Mouse (Mus musculus) thymus, adult 2 months (tissue): ENCODE data around the gene Osbpl2. TPM values are rescaled to one million over a fixed set of nuclear protein-coding genes. Genes with fewer than 3 reads are reported as not detected.

Experiments used
- DNase-seq: peaks from one replicate; pipeline ENCODE4 v3.0.0; 2021
- H3K27ac ChIP-seq: fragments of 200-500 bp; 2 replicates; pipeline ENCODE4 v1.5.1; 2012; ENCODE audit warnings: low read length, control low read depth; ENCODE audit not compliant: control insufficient read depth, insufficient read depth
- H3K27me3 ChIP-seq: fragments of 200-500 bp; 2 replicates; pipeline ENCODE4 v1.6.1; 2012; ENCODE audit warnings: mild to moderate bottlenecking, low read length, moderate library complexity, mixed read lengths; ENCODE audit not compliant: control insufficient read depth, insufficient read depth
- H3K36me3 ChIP-seq: fragments of 200-500 bp; 2 replicates; pipeline ENCODE4 v1.6.1; 2012; ENCODE audit warnings: mild to moderate bottlenecking, low read length, moderate library complexity; ENCODE audit not compliant: control insufficient read depth, insufficient read depth
- H3K4me1 ChIP-seq: fragments of 200-500 bp; replicated peaks from 2 replicates; pipeline ENCODE4 v1.6.1; 2012; ENCODE audit warnings: low read length; ENCODE audit not compliant: control insufficient read depth, insufficient read depth
- H3K4me3 ChIP-seq: fragments of 200-500 bp; 2 replicates; pipeline ENCODE4 v1.5.1; 2012; ENCODE audit warnings: mild to moderate bottlenecking, low read length, control low read depth, moderate library complexity; ENCODE audit not compliant: control insufficient read depth, insufficient read depth
- CTCF ChIP-seq: fragments of 200-500 bp; IDR thresholded peaks from 2 replicates; pipeline ENCODE4 v1.5.1; 2012; ENCODE audit warnings: mild to moderate bottlenecking, control low read depth, low read length, moderate library complexity, borderline replicate concordance; ENCODE audit not compliant: control insufficient read depth, poor library complexity, insufficient read depth; ENCODE audit errors: extremely low read depth
- POLR2A ChIP-seq: fragments of 200-500 bp; IDR thresholded peaks from 2 replicates; pipeline ENCODE4 v1.6.1; 2012; ENCODE audit warnings: mild to moderate bottlenecking, low read length, control low read depth, moderate library complexity; ENCODE audit not compliant: control insufficient read depth, poor library complexity, insufficient read depth; ENCODE audit errors: extremely low read depth
- WGBS: fragments of 180-500 bp; shearing (Covaris S2); methylation state at CpG from one replicate; pipeline ENCODE4 v1.1.7; 2018; 5-methylcytosine and 5-hydroxymethylcytosine counted together
- polyA plus RNA-seq: library from polyadenylated mRNA; depleted of rRNA; stranded (reverse); fragments of >200 nt; gene quantifications from 2 replicates; pipeline ENCODE4 v1.2.3, GENCODE M21; 2012; rRNA removed

The Osbpl2 gene
- polyA plus RNA-seq, result 19.3 and 21.7 TPM in 2 replicates

GRCm38 (mm10) chr2:180118661-180119438, at the start of gene Osbpl2:
TSS of gene Osbpl2 (plus strand) at chr2:180119306.
- WGBS, result 1% methylated on average over 52 of the region's 55 CpGs

GRCm38 (mm10) chr2:180069770-180070480, 49.2 kb upstream of the Osbpl2 start:
- WGBS, result 32% methylated on average over 20 of the region's 20 CpGs

More at GRCm38 (mm10) chr2:180118661-180119438, at the start of gene Osbpl2:
- no peaks in the 10 kb centered on the region for H3K36me3 ChIP-seq
- TF ChIP-seq POLR2A (peak; percentile 49; the same call in 1 of the 2 replicates), CTCF (0 out of 2 replicates have a peak, but pooled peaks have one; percentile 46)
- H3K27ac ChIP-seq, result no peak within 1 kb of the TSS
- peaks cover 19% of the 10 kb centered on the region for H3K4me1 ChIP-seq
- no peaks in the 10 kb centered on the region for H3K27me3 ChIP-seq
- peak; percentile 100 for DNase-seq
- peak within 1 kb of the TSS; percentile 66 for H3K4me3 ChIP-seq

GRCm38 (mm10) chr2:180070481-180071453, 48.3 kb upstream of the Osbpl2 start, which contains the start of gene Mtg2:
TSS of gene Mtg2 (plus strand) at chr2:180070588.
- peaks cover 30% of the 10 kb centered on the region for H3K4me1 ChIP-seq
- TF ChIP-seq CTCF (0 out of 2 replicates have a peak, but pooled peaks have one; percentile 25), POLR2A (peak; percentile 92)
- peak; percentile 95 for DNase-seq
- H3K4me3 ChIP-seq, result peak within 1 kb of the TSS; percentile 96
- H3K27me3 ChIP-seq, result no peaks in the 10 kb centered on the region
- 7% methylated on average over 58 of the region's 58 CpGs for WGBS
- no peaks in the 10 kb centered on the region for H3K36me3 ChIP-seq
- peak within 1 kb of the TSS; percentile 9; the same call in 1 of the 2 replicates for H3K27ac ChIP-seq

More at GRCm38 (mm10) chr2:180069770-180070480, 49.2 kb upstream of the Osbpl2 start:
- Histone ChIP-seq H3K27ac (no peak overlapping the region; the same call in 1 of the 2 replicates), H3K4me3 (peak overlapping the region; percentile 96), H3K36me3 (no peaks in the 10 kb centered on the region), H3K4me1 (peaks cover 28% of the 10 kb centered on the region), H3K27me3 (no peaks in the 10 kb centered on the region)
- no peak for DNase-seq
- no peak for TF ChIP-seq CTCF
- no peak for TF ChIP-seq POLR2A

- TF ChIP-seq POLR2A (no peak), CTCF (no peak)
- Histone ChIP-seq H3K4me3 (no peak overlapping the region), H3K27me3 (no peaks in the 10 kb centered on the region), H3K27ac (no peak overlapping the region), H3K36me3 (no peaks in the 10 kb centered on the region), H3K4me1 (peaks cover 30% of the 10 kb centered on the region)
- 91% methylated on average over 2 of the region's 2 CpGs for WGBS
- no peak for DNase-seq
Measured at GRCm38 (mm10) chr2:180071671-180072070, 47.4 kb upstream of the Osbpl2 start.

GRCm38 (mm10) chr2:180072886-180073285, 46.2 kb upstream of the Osbpl2 start:
- 17% methylated on average over 7 of the region's 7 CpGs for WGBS
- no peak for TF ChIP-seq CTCF
- no peak for TF ChIP-seq POLR2A

GRCm38 (mm10) chr2:180077622-180078021, 41.5 kb upstream of the Osbpl2 start:
- no peak for TF ChIP-seq CTCF
- TF ChIP-seq POLR2A, result no peak
- WGBS, result 96% methylated on average over 3 of the region's 3 CpGs
- H3K27ac ChIP-seq, result no peak overlapping the region
- no peaks in the 10 kb centered on the region for H3K27me3 ChIP-seq
- peaks cover 11% of the 10 kb centered on the region for H3K4me1 ChIP-seq
- peaks cover 11% of the 10 kb centered on the region; the same call in 1 of the 2 replicates for H3K36me3 ChIP-seq
- no peak overlapping the region for H3K4me3 ChIP-seq
- no peak for DNase-seq

More at GRCm38 (mm10) chr2:180072886-180073285, 46.2 kb upstream of the Osbpl2 start:
- Histone ChIP-seq H3K27ac (peak overlapping the region; percentile 70), H3K4me1 (peaks cover 30% of the 10 kb centered on the region), H3K27me3 (no peaks in the 10 kb centered on the region), H3K4me3 (no peak overlapping the region), H3K36me3 (peaks cover 5% of the 10 kb centered on the region; the same call in 1 of the 2 replicates)
- peak; percentile 66 for DNase-seq
